Mouse (Mus musculus): ENCODE results near the gene Tatdn3. TPM values are rescaled to one million over a fixed set of nuclear protein-coding genes. Genes with fewer than 3 reads are reported as not detected.
A peak's percentile ranks its signal among the peaks of the same experiment; 100 is the strongest.
"Not testable (repeated sequence)": the region's sequence is repeated elsewhere in the genome, so short reads cannot be mapped to it uniquely, and the experiment has no call there.

The Tatdn3 gene
- polyA plus RNA-seq, 1 experiment from 2014 or later, result 13.1 TPM

- Histone ChIP-seq H3K27me3 (ENCODE audit: insufficient read depth, low read length) (0 out of 2 replicates have a peak, but pooled peaks cover 5% of the 10 kb centered on the region), H3K4me3 (ENCODE audit: low read length) (no peak overlapping the region), H3K4me2 (replicated peaks; ENCODE audit: low read depth, low read length) (no peak overlapping the region), H3K4me1 (ENCODE audit: insufficient read depth, low read length) (no peaks in the 10 kb centered on the region), H3K27ac (ENCODE audit: low read length) (no peak overlapping the region), H3K9me3 (ENCODE audit: low read length) (no peaks in the 10 kb centered on the region), H3K9ac (replicated peaks; ENCODE audit: low read length) (no peak overlapping the region), H3K36me3 (ENCODE audit: insufficient read depth, low read length) (no peaks in the 10 kb centered on the region)
- ATAC-seq (ENCODE audit: low FRiP score, low TSS enrichment), result no peak
- 83% methylated on average over 5 of the region's 5 CpGs for WGBS
Observed at GRCm38 (mm10) chr1:191042106-191042505, 20.6 kb downstream of the Tatdn3 start.

- Histone ChIP-seq H3K36me3 (ENCODE audit: insufficient read depth, low read length) (no peaks in the 10 kb centered on the region), H3K9ac (replicated peaks; ENCODE audit: low read length) (no peak overlapping the region), H3K27ac (ENCODE audit: low read length) (no peak overlapping the region), H3K4me1 (ENCODE audit: insufficient read depth, low read length) (no peaks in the 10 kb centered on the region), H3K4me2 (replicated peaks; ENCODE audit: low read depth, low read length) (no peak overlapping the region), H3K9me3 (ENCODE audit: low read length) (no peaks in the 10 kb centered on the region), H3K4me3 (ENCODE audit: low read length) (no peak overlapping the region), H3K27me3 (ENCODE audit: insufficient read depth, low read length) (0 out of 2 replicates have a peak, but pooled peaks cover 5% of the 10 kb centered on the region)
- no peak for ATAC-seq (ENCODE audit: low FRiP score, low TSS enrichment)
Observed at GRCm38 (mm10) chr1:191041352-191041751, 21.4 kb downstream of the Tatdn3 start.

DNA sequence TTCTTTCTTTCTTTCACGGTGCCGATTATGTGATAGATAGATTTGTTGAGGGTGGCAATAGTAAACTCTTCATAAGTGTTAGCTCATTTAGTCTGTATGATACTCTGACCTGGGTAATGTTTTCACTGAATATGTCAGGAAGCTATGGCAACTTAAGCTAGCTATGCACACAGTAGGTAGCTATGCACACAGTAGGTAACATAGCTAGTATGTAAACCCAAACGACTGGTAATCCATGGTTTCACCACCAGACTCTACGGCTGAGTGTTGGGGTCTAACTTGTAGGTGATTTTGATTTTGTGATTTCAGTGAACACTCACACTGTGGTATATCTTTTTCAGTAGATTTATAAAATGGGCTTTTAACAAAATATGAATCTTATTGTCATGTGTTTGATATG lies 24.7 kb downstream of the Tatdn3 start:
- no peaks in the 10 kb centered on the region for H3K4me1 ChIP-seq (ENCODE audit: insufficient read depth, low read length)
- no peak overlapping the region for H3K9ac ChIP-seq (replicated peaks; ENCODE audit: low read length)
- no peak overlapping the region for H3K27ac ChIP-seq (ENCODE audit: low read length)
- H3K9me3 ChIP-seq (ENCODE audit: low read length), result no peaks in the 10 kb centered on the region
- ATAC-seq (ENCODE audit: low FRiP score, low TSS enrichment), result no peak
- WGBS, result 97% methylated on average over 4 of the region's 4 CpGs
- H3K36me3 ChIP-seq (ENCODE audit: insufficient read depth, low read length), result no peaks in the 10 kb centered on the region
- H3K4me2 ChIP-seq (replicated peaks; ENCODE audit: low read depth, low read length), result no peak overlapping the region
- H3K27me3 ChIP-seq (ENCODE audit: insufficient read depth, low read length), result no peaks in the 10 kb centered on the region
- no peak overlapping the region for H3K4me3 ChIP-seq (ENCODE audit: low read length)

GRCm38 (mm10) chr1:191036554-191037334 lies 26.0 kb downstream of the Tatdn3 start, which contains the start of gene Spata45:
Gene Spata45 (plus strand): TSS chr1:191036639.
- Histone ChIP-seq H3K36me3 (ENCODE audit: insufficient read depth, low read length) (no peaks in the 10 kb centered on the region), H3K4me3 (ENCODE audit: low read length) (no peak within 1 kb of the TSS)
- 71% methylated on average over 6 of the region's 6 CpGs for WGBS

DNA sequence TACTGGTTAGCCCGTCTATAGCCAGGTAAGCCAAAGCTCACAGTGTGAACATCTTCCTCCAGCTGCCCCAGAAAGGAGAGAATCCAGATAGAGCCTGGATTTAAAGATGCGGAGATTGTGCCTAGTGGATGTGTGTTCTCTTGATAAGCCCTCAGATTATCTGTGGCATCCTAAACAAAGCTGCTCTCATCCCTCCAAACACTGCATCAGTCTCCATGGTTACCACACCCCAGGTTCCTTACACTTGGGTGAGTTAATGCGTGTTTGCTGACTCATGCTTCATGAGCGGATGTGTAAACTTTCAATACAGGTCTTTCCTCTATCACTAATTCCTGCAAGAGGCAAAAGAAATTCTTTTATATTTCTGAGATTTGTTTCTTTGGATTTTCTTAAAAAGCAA lies 27.1 kb downstream of the Tatdn3 start:
- Histone ChIP-seq H3K27ac (ENCODE audit: low read length) (no peak overlapping the region), H3K9ac (replicated peaks; ENCODE audit: low read length) (no peak overlapping the region), H3K4me1 (ENCODE audit: insufficient read depth, low read length) (no peaks in the 10 kb centered on the region), H3K36me3 (ENCODE audit: insufficient read depth, low read length) (no peaks in the 10 kb centered on the region), H3K4me2 (replicated peaks; ENCODE audit: low read depth, low read length) (no peak overlapping the region), H3K27me3 (ENCODE audit: insufficient read depth, low read length) (no peaks in the 10 kb centered on the region), H3K9me3 (ENCODE audit: low read length) (no peaks in the 10 kb centered on the region), H3K4me3 (ENCODE audit: low read length) (no peak overlapping the region)
- 59% methylated on average over 4 of the region's 4 CpGs for WGBS
- ATAC-seq (ENCODE audit: low FRiP score, low TSS enrichment), result no peak

More at GRCm38 (mm10) chr1:191036554-191037334, 26.0 kb downstream of the Tatdn3 start, which contains the start of gene Spata45:
- H3K27ac ChIP-seq (ENCODE audit: low read length), result no peak within 1 kb of the TSS
- no peak within 1 kb of the TSS for H3K9ac ChIP-seq (replicated peaks; ENCODE audit: low read length)
- no peaks in the 10 kb centered on the region for H3K27me3 ChIP-seq (ENCODE audit: insufficient read depth, low read length)
- no peak within 1 kb of the TSS for H3K4me2 ChIP-seq (replicated peaks; ENCODE audit: low read depth, low read length)
- no peaks in the 10 kb centered on the region for H3K9me3 ChIP-seq (ENCODE audit: low read length)
- no peaks in the 10 kb centered on the region for H3K4me1 ChIP-seq (ENCODE audit: insufficient read depth, low read length)
- ATAC-seq (ENCODE audit: low FRiP score, low TSS enrichment), result no peak

DNA sequence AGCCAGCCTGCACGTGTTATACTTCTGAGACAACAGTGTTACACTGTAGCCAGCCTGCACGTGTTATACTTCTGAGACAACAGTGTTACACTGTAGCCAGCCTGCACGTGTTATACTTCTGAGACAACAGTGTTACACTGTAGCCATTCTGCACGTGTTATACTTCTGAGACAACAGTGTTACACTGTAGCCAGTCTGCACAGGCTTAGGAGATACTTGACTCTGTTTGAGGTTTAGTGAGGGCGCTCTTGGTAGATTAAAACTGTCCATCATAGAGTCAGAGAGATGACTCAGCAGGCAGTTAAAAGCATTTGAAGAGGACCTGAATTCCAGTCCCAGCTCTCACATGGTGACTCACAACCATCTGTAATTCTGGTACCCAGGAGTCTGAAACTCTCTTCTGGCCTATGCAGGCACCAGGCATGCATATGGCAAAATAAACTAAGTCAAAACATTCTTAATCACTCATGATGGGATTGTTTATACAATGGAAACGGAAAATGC lies 31.8 kb downstream of the Tatdn3 start:
- H3K9me3 ChIP-seq (ENCODE audit: low read length); H3K27me3 ChIP-seq (ENCODE audit: insufficient read depth, low read length); ATAC-seq (ENCODE audit: low FRiP score, low TSS enrichment); H3K36me3 ChIP-seq (ENCODE audit: insufficient read depth, low read length); H3K27ac ChIP-seq (ENCODE audit: low read length); H3K4me2 ChIP-seq (replicated peaks; ENCODE audit: low read depth, low read length); H3K4me1 ChIP-seq (ENCODE audit: insufficient read depth, low read length); H3K9ac ChIP-seq (replicated peaks; ENCODE audit: low read length); H3K4me3 ChIP-seq (ENCODE audit: low read length): not testable (repeated sequence)
- 70% methylated on average over 6 of the region's 6 CpGs for WGBS

DNA sequence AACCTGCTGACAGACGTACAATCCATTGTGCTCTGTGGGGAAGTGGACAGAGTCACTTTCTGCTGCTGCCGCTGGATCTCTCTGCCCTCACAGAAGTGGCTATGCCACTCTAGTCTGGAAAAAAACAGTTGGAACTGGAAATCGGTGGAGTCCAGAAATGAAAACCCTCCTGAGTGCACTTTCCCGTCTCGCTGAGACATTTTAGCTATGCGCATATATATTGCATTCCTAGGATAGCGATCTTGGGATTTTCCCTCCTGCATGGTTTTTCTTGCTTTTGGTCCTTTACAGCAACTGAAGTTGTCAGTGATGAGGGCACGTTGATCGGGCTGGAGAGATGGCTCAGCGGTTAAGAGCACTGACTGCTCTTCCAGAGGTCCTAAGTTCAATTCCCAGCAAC lies 32.5 kb downstream of the Tatdn3 start:
- peaks cover 13% of the 10 kb centered on the region for H3K4me1 ChIP-seq (ENCODE audit: insufficient read depth, low read length)
- H3K27ac ChIP-seq (ENCODE audit: low read length), result no peak overlapping the region
- H3K36me3 ChIP-seq (ENCODE audit: insufficient read depth, low read length), result no peaks in the 10 kb centered on the region
- H3K9me3 ChIP-seq (ENCODE audit: low read length), result no peaks in the 10 kb centered on the region
- 56% methylated on average over 10 of the region's 10 CpGs for WGBS
- H3K9ac ChIP-seq (replicated peaks; ENCODE audit: low read length), result no peak overlapping the region
- H3K4me3 ChIP-seq (ENCODE audit: low read length), result no peak overlapping the region
- no peak for ATAC-seq (ENCODE audit: low FRiP score, low TSS enrichment)
- no peaks in the 10 kb centered on the region for H3K27me3 ChIP-seq (ENCODE audit: insufficient read depth, low read length)
- no peak overlapping the region for H3K4me2 ChIP-seq (replicated peaks; ENCODE audit: low read depth, low read length)

GRCm38 (mm10) chr1:191026021-191026713 lies 36.6 kb downstream of the Tatdn3 start, which contains the start of gene Flvcr1:
Gene Flvcr1 (minus strand): TSS chr1:191026158.
- Histone ChIP-seq H3K4me3 (ENCODE audit: low read length) (peak within 1 kb of the TSS; percentile 81), H3K36me3 (ENCODE audit: insufficient read depth, low read length) (peaks cover 6% of the 10 kb centered on the region), H3K27ac (ENCODE audit: low read length) (peak within 1 kb of the TSS; percentile 90), H3K9ac (replicated peaks; ENCODE audit: low read length) (peak within 1 kb of the TSS; percentile 84), H3K4me2 (replicated peaks; ENCODE audit: low read depth, low read length) (peak within 1 kb of the TSS; percentile 98), H3K9me3 (ENCODE audit: low read length) (no peaks in the 10 kb centered on the region), H3K4me1 (ENCODE audit: insufficient read depth, low read length) (peaks cover 21% of the 10 kb centered on the region), H3K27me3 (ENCODE audit: insufficient read depth, low read length) (no peaks in the 10 kb centered on the region)
- ATAC-seq (ENCODE audit: low FRiP score, low TSS enrichment), result peak; percentile 100
- 0% methylated on average over 49 of the region's 50 CpGs for WGBS

- peak overlapping the region; percentile 81 for H3K4me3 ChIP-seq (ENCODE audit: low read length)
- H3K9me3 ChIP-seq (ENCODE audit: low read length), result no peaks in the 10 kb centered on the region
- H3K27ac ChIP-seq (ENCODE audit: low read length), result peak overlapping the region; percentile 65
- peak; percentile 32 for ATAC-seq (ENCODE audit: low FRiP score, low TSS enrichment)
- WGBS, result 2% methylated on average over 69 of the region's 69 CpGs
- peaks cover 21% of the 10 kb centered on the region for H3K4me1 ChIP-seq (ENCODE audit: insufficient read depth, low read length)
- peak overlapping the region; percentile 98 for H3K4me2 ChIP-seq (replicated peaks; ENCODE audit: low read depth, low read length)
- H3K9ac ChIP-seq (replicated peaks; ENCODE audit: low read length), result peak overlapping the region; percentile 84
- H3K27me3 ChIP-seq (ENCODE audit: insufficient read depth, low read length), result no peaks in the 10 kb centered on the region
- peaks cover 6% of the 10 kb centered on the region for H3K36me3 ChIP-seq (ENCODE audit: insufficient read depth, low read length)
Observed at GRCm38 (mm10) chr1:191025016-191026012, 37.4 kb downstream of the Tatdn3 start.
